Mouse (Mus musculus) CH12.LX (cell line): Measurements from ENCODE around the gene Aip.

ENCODE experiments used
- BHLHE40 ChIP-seq: IDR thresholded peaks from 2 replicates; pipeline ENCODE4 v1.6.1; 2011; ENCODE audit warnings: mild to moderate bottlenecking, low read depth, low read length, improper control_type of control experiment
- CTCF ChIP-seq, 2 experiments: IDR thresholded peaks in 1 of 2; conservative IDR thresholded peaks in 1 of 2; 2 replicates each; pipeline ENCODE4 v1.5.1; 2011 to 2012; ENCODE audit warnings: low read depth in 2 of 2, low read length in 2 of 2, improper control_type of control experiment in 1 of 2, inconsistent platforms in 1 of 2, mild to moderate bottlenecking in 1 of 2, moderate library complexity in 1 of 2
- EP300 ChIP-seq: IDR thresholded peaks from 2 replicates; pipeline ENCODE4 v1.6.1; 2011; ENCODE audit warnings: low read length, improper control_type of control experiment
- MYC ChIP-seq: IDR thresholded peaks from 2 replicates; pipeline ENCODE4 v1.6.1; 2011; ENCODE audit warnings: low read depth, mild to moderate bottlenecking, improper control_type of control experiment, low read length
- POLR2A ChIP-seq: IDR thresholded peaks from 2 replicates; pipeline ENCODE4 v1.6.1; 2011; ENCODE audit warnings: low read depth, mild to moderate bottlenecking, improper control_type of control experiment, low read length
- SIN3A ChIP-seq: IDR thresholded peaks from 2 replicates; pipeline ENCODE4 v1.6.1; 2012; ENCODE audit warnings: low read length, improper control_type of control experiment, inconsistent platforms
- TBP ChIP-seq: conservative IDR thresholded peaks from 2 replicates; pipeline ENCODE4 v1.6.1; 2011; ENCODE audit warnings: low read depth, low read length, improper control_type of control experiment
- ZNF384 ChIP-seq: IDR thresholded peaks from 2 replicates; pipeline ENCODE4 v1.6.1; 2012; ENCODE audit warnings: low read depth, low read length, improper control_type of control experiment, inconsistent platforms

- TF ChIP-seq CTCF (conservative IDR thresholded peaks at IDR 0.05 in 1 of 2, IDR thresholded peaks at IDR 0.05 in 1 of 2; ENCODE audit: low read depth in 2 of 2, low read length in 2 of 2): no peak
- no peak for TF ChIP-seq POLR2A
- no peak for TF ChIP-seq SIN3A
- TF ChIP-seq ZNF384: no peak
- TF ChIP-seq EP300: no peak
- TF ChIP-seq MYC: no peak
- TF ChIP-seq BHLHE40: no peak
- TF ChIP-seq TBP: no peak
Observed at GRCm38 (mm10) chr19:4071406-4071805, 54.3 kb downstream of the Aip start.
